15 mouse cellular contexts compared by ENCODE assay signal in the genomic region with DNA sequence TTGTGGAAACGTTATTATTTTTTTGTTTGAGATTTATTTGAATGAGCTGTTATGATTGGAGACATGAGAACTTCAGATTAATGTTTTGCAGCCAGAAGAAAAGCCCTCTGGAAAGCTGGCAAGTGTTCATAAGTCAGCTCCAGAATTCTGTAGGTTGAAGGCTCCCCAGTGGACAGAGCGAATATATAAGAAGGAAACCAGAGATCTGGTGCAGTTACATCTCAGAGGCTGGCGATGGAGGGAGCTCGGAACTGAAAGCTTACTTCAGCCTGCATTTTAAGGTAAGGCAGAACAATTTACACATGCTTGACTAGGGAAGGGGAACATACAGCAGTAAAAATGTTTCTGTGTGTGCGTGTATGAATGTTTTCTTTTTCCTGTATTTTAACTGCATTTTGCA. TPM values are rescaled to one million over a fixed set of nuclear protein-coding genes. Genes with fewer than 3 reads are reported as not detected.
DNase-seq lines count a peak whose midpoint lies in the region; ATAC-seq lines count a peak whose summit lies in the region.
"Had no signal": no experiment of that assay in that cellular context is flagged by ENCODE, and none has a peak within 500 bp of the region (broad histone marks: within the 10 kb centered on the region; RNA-seq: fewer than 3 reads in every experiment).

A gene (plus strand): TSS at position 131 of the 400 bp plus-strand sequence.

- no peak for ATAC-seq in heart, embryonic 15.5 days (replicated peaks; ENCODE audit: insufficient number of reproducible peaks, insufficient read depth, low FRiP score, low read depth)
- ATAC-seq in midbrain, embryonic 14.5 days (ENCODE audit: low FRiP score, low TSS enrichment), result no peak
- ATAC-seq in midbrain, embryonic 15.5 days (replicated peaks), result no peak
- ATAC-seq in embryonic facial prominence, embryonic 15.5 days (ENCODE audit: insufficient number of reproducible peaks, low FRiP score, low TSS enrichment, low read depth), result no peak
- ATAC-seq: lung, postnatal 0 days; midbrain, embryonic 16.5 days had no signal

- no peak within 1 kb of the TSS for H3K4me2 ChIP-seq in heart, embryonic 15.5 days
- H3K4me2 ChIP-seq in midbrain, embryonic 14.5 days (ENCODE audit: low read length), result no peak within 1 kb of the TSS
- no peak within 1 kb of the TSS for H3K4me2 ChIP-seq in midbrain, embryonic 15.5 days
- no peak within 1 kb of the TSS for H3K4me2 ChIP-seq in embryonic facial prominence, embryonic 15.5 days (replicated peaks)

- H3K9me3 ChIP-seq in heart, embryonic 15.5 days (replicated peaks), result no peaks in the 10 kb centered on the region
- H3K9me3 ChIP-seq in midbrain, embryonic 14.5 days (ENCODE audit: control insufficient read depth, low read length), result no peaks in the 10 kb centered on the region
- H3K9me3 ChIP-seq in midbrain, embryonic 15.5 days, result no peaks in the 10 kb centered on the region
- H3K9me3 ChIP-seq in embryonic facial prominence, embryonic 15.5 days (replicated peaks), result no peaks in the 10 kb centered on the region

- H3K4me1 ChIP-seq in heart, embryonic 15.5 days (replicated peaks), result no peaks in the 10 kb centered on the region
- no peaks in the 10 kb centered on the region for H3K4me1 ChIP-seq in midbrain, embryonic 14.5 days (ENCODE audit: control insufficient read depth, insufficient read depth, low read length)
- H3K4me1 ChIP-seq in midbrain, embryonic 15.5 days, result no peaks in the 10 kb centered on the region
- no peaks in the 10 kb centered on the region for H3K4me1 ChIP-seq in embryonic facial prominence, embryonic 15.5 days

- 62% methylated on average over 5 of the region's 5 CpGs for WGBS in heart, embryonic 15.5 days
- 72% methylated on average over 5 of the region's 5 CpGs for WGBS in midbrain, embryonic 14.5 days
- 69% methylated on average over 5 of the region's 5 CpGs for WGBS in midbrain, embryonic 15.5 days
- 45% methylated on average over 5 of the region's 5 CpGs for WGBS in embryonic facial prominence, embryonic 15.5 days

- H3K27me3 ChIP-seq in heart, embryonic 15.5 days, result no peaks in the 10 kb centered on the region
- H3K27me3 ChIP-seq in midbrain, embryonic 14.5 days (ENCODE audit: control insufficient read depth, insufficient read depth, low read length), result no peaks in the 10 kb centered on the region
- H3K27me3 ChIP-seq in midbrain, embryonic 15.5 days (replicated peaks), result no peaks in the 10 kb centered on the region
- H3K27me3 ChIP-seq in embryonic facial prominence, embryonic 15.5 days, result no peaks in the 10 kb centered on the region

- intact Hi-C loops in left cerebral cortex, postnatal 14 days (cut with DNase I), result no loop called here

- no peaks in the 10 kb centered on the region for H3K36me3 ChIP-seq in heart, embryonic 15.5 days
- no peaks in the 10 kb centered on the region for H3K36me3 ChIP-seq in midbrain, embryonic 14.5 days (ENCODE audit: control insufficient read depth, insufficient read depth, low read length)
- no peaks in the 10 kb centered on the region for H3K36me3 ChIP-seq in midbrain, embryonic 15.5 days (replicated peaks)
- no peaks in the 10 kb centered on the region for H3K36me3 ChIP-seq in embryonic facial prominence, embryonic 15.5 days

- H3K9ac ChIP-seq in heart, embryonic 15.5 days, result no peak within 1 kb of the TSS
- H3K9ac ChIP-seq in midbrain, embryonic 14.5 days (replicated peaks; ENCODE audit: low read length), result no peak within 1 kb of the TSS
- no peak within 1 kb of the TSS for H3K9ac ChIP-seq in midbrain, embryonic 15.5 days
- H3K9ac ChIP-seq in embryonic facial prominence, embryonic 15.5 days, result no peak within 1 kb of the TSS

- no peak within 1 kb of the TSS for H3K4me3 ChIP-seq in heart, embryonic 15.5 days
- H3K4me3 ChIP-seq in midbrain, embryonic 14.5 days (replicated peaks; ENCODE audit: low read depth, low read length), result no peak within 1 kb of the TSS
- no peak within 1 kb of the TSS for H3K4me3 ChIP-seq in midbrain, embryonic 15.5 days
- H3K4me3 ChIP-seq in embryonic facial prominence, embryonic 15.5 days (replicated peaks), result peak within 1 kb of the TSS; percentile 28
- H3K4me3 ChIP-seq: left cerebral cortex, adult 2 months had no signal

- no peak for DNase-seq in heart, adult 8-10 months (ENCODE audit: low spot score)
- peak; percentile 6 for DNase-seq in midbrain, embryonic 14.5 days
- no peak for DNase-seq in layer of hippocampus, postnatal 36 days
- no peak for DNase-seq in left cerebral cortex, postnatal 14 days (ENCODE audit: low spot score in 2 of 2)
- no peak for DNase-seq in urinary bladder, adult 2 months (ENCODE audit: low spot score)
- DNase-seq: cerebellum, adult 9-11 months; kidney, adult 9 months had no signal

- no peak within 1 kb of the TSS for H3K27ac ChIP-seq in heart, embryonic 15.5 days
- no peak within 1 kb of the TSS for H3K27ac ChIP-seq in midbrain, embryonic 14.5 days (replicated peaks; ENCODE audit: low read depth, low read length)
- no peak within 1 kb of the TSS for H3K27ac ChIP-seq in midbrain, embryonic 15.5 days
- peak within 1 kb of the TSS; percentile 19; the same call in 1 of the 2 replicates for H3K27ac ChIP-seq in embryonic facial prominence, embryonic 15.5 days (replicated peaks)
- H3K27ac ChIP-seq: left cerebral cortex, adult 2 months had no signal

RNA-seq across cellular contexts. Expression of the gene that starts here (rescaled TPM):
- 10.2 and 28.6 TPM in 2 replicates for polyA plus RNA-seq in heart, embryonic 15.5 days (2015; fragmentation: Nextera tagmentation; extraction: Ambion mirVana)
- total RNA-seq in heart, adult 8-10 months (2022), result not detected
- polyA plus RNA-seq in midbrain, embryonic 14.5 days (2014; fragmentation: Nextera tagmentation; extraction: Ambion mirVana), result 1.4 and 2.2 TPM in 2 replicates
- 1.3 and 1.9 TPM in 2 replicates for polyA plus RNA-seq in midbrain, embryonic 15.5 days (2015; fragmentation: Nextera tagmentation; extraction: Ambion mirVana)
- 178 and 210 TPM in 2 replicates for polyA plus RNA-seq in embryonic facial prominence, embryonic 15.5 days (2015; fragmentation: Nextera tagmentation; extraction: Ambion mirVana)
- total RNA-seq in layer of hippocampus, postnatal 36 days (2021), result under 1 TPM; 0.56 to 0.57 TPM
- under 1 TPM; 0.32 to 0.53 TPM for total RNA-seq in left cerebral cortex, postnatal 14 days (2021)
- 1.4 and 1.7 TPM in 2 replicates for polyA plus RNA-seq in urinary bladder, adult 2 months (2012; rRNA removed)
- total RNA-seq: heart, postnatal 25 days had no signal
- polyA plus RNA-seq: small intestine, adult 2 months had no signal
